Mouse (Mus musculus): Measurements from ENCODE around the gene Lpar2.

Lpar2 gene

DNA sequence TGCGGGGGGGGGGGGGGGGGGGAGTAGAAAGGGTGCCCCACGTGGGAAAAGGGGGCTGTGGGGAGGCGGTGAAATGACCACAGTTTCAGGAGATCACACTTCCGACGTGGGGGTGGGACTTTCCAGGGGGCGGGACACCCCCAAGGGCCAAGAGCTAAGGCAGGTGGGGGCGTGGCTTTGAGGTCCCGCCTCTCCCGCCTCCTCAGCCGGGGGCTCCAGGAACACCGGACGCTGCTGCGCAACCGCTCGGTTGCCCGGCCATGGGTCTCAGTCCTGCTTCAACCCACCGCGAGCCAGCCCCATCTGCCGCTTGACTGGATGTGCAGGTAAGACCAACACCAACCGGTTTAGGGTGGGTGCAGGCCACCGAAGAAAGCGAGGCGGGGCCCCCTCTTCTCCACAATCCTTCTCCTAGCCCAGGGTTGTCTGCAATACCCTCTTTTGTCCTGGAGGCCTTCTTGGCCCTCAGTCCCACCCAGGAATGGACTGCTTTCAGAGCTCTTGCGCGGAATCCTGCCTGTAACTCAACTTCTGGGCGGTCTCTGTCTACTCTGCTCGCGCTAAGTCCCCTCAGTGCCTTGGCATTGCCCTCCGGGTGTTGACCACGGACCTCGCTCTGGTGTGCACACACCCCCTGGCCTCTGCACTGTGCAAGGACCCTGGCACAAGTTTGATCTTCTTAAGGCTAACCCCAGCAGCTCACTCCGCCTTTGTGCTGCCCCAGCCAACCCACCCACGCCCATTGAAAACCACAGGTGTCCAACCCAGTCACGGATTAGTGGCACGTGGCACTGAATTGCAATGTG is at the start of gene Lpar2:
Gene Lpar2 (plus strand): TSS at position 44 of the 806 bp plus-strand sequence.
- DNase-seq (ENCODE audit: extremely low spot score) = no peak

- peak; percentile 93 for DNase-seq (ENCODE audit: extremely low spot score)
Observed at GRCm38 (mm10) chr8:69774503-69775148, 47.6 kb upstream of the Lpar2 start, which contains the start of gene Gm20422. TSS of gene Gm20422 (minus strand) at chr8:69774886.

GRCm38 (mm10) chr8:69775149-69775534 is 47.1 kb upstream of the Lpar2 start:
- DNase-seq (ENCODE audit: extremely low spot score) = no peak

DNA sequence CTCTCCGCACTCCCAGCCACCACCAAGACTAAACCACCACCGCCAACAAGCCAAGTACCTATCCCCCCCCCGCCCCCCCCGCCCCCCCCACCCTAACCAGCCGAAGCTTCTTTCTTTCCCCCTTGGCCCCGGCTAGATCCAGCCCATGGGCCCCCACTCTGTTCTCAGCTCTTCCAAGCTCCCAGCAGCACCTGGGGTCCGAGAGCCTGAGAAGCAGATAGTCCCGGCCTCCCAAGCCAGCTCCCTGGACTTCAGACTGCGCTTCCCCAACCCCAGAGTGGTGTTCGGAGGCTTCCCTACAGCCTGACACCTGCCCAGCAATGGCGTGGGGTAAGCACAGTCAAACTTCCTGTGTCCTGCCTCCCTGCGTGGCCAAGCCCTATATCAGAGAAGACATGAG is 45.1 kb upstream of the Lpar2 start:
- no peak for DNase-seq (ENCODE audit: extremely low spot score)

- DNase-seq (ENCODE audit: extremely low spot score) = no peak
Observed at GRCm38 (mm10) chr8:69789105-69789504, 33.1 kb upstream of the Lpar2 start.

GRCm38 (mm10) chr8:69789731-69790130 is 32.5 kb upstream of the Lpar2 start:
- DNase-seq (ENCODE audit: extremely low spot score) = no peak

DNA sequence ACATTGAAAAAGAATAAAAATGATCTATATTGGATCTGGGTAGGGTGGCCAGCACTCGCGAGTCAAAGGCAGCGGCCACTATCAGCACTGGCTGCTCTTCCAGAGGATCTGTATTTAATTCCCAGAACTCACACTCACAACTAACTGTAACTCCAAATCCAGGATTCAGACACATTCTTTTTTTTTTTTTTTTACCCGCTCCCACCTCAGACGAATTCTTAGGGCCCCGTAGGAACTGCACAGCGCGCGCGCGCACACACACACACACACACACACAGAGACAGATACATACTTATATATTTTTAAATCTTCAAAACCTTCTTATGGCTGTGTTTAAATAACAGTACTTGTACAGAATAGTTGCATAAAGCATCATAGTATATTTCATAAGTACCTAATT is 31.9 kb upstream of the Lpar2 start:
- DNase-seq (ENCODE audit: extremely low spot score) = peak; percentile 14

DNA sequence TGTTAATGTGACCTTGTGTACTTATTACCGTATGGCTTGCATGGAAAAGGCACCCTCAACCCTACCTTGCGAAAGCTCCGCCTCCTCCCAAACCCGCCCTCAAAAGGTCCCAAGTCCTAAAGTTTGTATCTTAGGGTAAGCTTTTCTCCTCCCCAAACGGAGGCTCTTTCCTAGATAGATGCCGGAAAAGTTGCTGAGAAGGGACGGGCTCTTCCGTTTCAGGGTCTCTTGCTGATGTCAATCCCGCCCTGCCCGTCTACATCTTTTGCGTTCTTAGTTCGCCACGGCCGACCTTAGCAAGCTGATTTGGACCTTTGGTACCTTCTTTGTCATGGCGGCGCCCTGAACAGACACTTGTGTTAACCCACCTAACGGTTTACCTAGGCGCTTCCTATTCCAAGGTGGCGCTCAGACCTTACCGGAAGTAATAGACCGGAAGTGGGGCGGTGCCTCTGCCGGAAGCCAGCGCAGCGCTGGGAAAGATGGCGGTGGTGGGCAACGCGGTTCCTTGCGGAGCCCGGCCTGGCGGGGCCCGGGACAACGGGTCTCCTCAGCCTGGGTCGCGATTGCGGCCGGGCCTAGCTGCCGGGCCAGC is 31.4 kb upstream of the Lpar2 start, which contains the start of the genes Atp13a1 and Zfp866:
Gene Atp13a1 (plus strand): TSS at position 391 of the 595 bp plus-strand sequence.
Gene Zfp866 (minus strand): TSS at position 406 of the 595 bp plus-strand sequence.
- peak; percentile 88 for DNase-seq (ENCODE audit: extremely low spot score)

DNA sequence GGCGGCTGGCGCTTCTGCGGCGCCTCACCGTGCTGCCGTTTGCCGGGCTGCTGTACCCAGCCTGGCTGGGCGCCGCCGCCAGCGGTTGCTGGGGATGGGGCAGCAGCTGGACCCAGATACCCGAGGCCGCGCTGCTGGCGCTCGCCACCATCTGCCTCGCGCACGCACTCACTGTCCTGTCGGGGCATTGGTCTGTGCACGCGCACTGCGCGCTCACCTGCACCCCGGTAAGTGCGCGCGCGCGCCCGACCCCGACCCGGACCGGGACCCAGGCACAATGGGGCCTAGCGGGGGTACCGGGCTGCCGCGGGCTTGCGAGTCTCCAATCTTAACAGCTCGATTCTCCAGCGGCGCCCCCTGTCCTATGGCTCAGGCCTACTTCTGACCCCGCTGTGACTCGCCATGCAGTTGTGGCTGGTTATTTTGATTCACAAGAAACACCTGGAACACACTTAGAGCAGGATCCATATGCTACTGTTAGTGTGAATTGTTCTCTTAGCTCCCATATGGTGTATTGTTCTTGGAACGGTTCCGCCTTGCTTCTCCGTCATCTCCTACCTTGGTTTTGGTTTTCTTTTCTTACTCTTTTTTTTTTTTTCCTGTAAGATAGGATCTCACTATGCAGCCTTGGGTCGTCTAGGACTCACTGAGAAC is 30.7 kb upstream of the Lpar2 start:
- peak; percentile 63 for DNase-seq (ENCODE audit: extremely low spot score)

DNA sequence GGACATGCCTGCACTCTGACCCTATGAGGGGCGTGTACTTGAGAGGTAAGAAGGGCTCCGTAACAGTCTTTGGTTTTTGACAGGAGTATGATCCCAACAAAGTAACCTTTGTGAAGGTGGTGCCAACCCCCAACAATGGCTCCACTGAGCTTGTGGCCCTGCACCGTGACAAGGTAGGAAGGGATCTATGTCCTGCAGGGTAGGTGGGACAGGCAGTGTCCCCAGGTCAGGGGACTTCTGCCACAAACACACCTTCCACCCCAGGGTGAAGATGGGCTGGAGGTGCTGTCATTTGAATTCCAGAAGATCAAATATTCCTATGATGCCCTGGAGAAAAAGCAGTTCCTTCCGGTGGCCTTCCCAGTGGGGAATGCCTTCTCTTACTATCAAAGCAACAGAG is 28.6 kb upstream of the Lpar2 start:
- no peak for DNase-seq (ENCODE audit: extremely low spot score)

GRCm38 (mm10) chr8:69794096-69794495 is 28.1 kb upstream of the Lpar2 start:
- no peak for DNase-seq (ENCODE audit: extremely low spot score)

- DNase-seq (ENCODE audit: extremely low spot score) = no peak
Observed at GRCm38 (mm10) chr8:69794901-69795300, 27.3 kb upstream of the Lpar2 start.

GRCm38 (mm10) chr8:69796721-69797345 is 25.4 kb upstream of the Lpar2 start:
- DNase-seq (ENCODE audit: extremely low spot score) = no peak

DNA sequence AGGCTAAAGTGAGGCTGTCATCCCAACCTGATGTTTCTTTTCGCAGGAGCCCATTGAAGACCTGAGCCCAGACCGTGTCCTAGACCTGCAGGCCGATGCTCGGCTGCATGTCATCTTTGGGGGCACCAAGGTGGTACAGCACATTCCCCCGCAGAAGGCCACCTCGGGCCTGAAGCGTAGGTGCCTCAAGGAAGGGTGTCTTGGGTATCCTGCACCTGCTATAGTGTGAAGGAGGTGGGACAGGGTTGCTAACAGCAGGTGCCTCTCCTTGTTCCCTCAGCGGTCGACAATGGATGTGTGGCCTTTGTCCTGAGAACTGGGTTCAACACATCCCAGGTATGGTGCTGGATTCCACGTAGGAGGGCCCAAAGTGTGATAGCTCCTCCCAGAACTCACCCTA is 24.6 kb upstream of the Lpar2 start:
- DNase-seq (ENCODE audit: extremely low spot score) = no peak

GRCm38 (mm10) chr8:69799261-69799660 is 23.0 kb upstream of the Lpar2 start:
- no peak for DNase-seq (ENCODE audit: extremely low spot score)

GRCm38 (mm10) chr8:69799946-69800345 is 22.3 kb upstream of the Lpar2 start:
- DNase-seq (ENCODE audit: extremely low spot score) = no peak

DNA sequence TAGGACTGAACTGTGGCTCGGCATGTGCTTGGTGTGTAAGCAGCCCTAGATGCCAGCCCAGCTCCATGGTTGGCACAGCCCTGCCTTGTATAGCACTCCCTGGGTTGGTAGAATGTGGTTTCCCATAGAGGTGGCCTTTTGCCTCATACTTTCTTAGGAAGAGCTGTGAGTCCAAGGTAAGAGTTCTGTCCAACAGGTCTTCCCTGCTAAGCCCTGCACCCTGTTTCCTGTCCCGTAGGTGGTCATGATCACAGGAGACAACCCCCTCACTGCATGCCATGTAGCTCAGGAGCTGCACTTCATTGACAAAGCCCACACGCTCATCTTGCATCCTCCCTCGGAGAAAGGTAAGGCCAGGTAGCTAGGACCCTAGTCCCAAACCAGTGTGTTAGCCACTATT is 20.4 kb upstream of the Lpar2 start:
- DNase-seq (ENCODE audit: extremely low spot score) = no peak

- DNase-seq (ENCODE audit: extremely low spot score) = no peak
Observed at GRCm38 (mm10) chr8:69802216-69802615, 20.0 kb upstream of the Lpar2 start.

DNA sequence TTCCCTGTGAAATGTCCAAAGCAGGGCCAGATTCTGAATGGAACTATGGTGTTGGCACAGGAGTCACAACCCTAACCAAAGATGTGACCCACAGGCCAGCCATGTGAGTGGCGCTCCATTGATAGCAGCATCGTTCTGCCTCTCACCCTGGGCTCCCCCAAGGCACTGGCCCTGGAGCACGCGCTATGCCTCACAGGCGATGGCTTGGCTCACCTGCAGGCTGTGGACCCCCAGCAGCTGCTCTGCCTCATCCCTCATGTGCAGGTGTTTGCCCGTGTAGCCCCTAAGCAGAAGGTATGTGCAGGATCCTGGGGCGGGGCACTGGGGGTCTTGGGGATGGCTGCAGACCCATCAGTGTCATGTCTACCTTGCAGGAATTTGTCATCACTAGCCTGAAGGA is 18.9 kb upstream of the Lpar2 start:
- no peak for DNase-seq (ENCODE audit: extremely low spot score)

DNA sequence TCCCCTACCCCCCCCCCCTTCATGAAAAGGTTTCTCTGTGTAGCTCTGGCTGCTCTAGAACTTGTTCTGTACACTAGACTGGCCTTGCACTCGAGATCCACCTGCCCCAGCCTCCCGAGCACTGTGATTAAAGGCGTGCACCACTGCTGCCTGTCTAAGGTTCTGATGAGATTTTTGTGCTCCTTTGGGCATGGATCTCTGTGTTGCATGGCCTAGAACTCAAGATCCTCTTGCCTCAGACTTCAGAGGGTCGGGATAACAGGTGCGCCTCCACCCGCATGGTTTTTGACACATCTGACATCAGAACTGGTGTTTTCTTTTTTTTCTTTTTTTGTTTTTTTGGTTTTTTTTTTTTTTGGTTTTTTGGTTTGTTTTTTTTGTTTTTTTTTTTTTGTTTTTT is 17.7 kb upstream of the Lpar2 start:
- DNase-seq (ENCODE audit: extremely low spot score) = no peak

DNA sequence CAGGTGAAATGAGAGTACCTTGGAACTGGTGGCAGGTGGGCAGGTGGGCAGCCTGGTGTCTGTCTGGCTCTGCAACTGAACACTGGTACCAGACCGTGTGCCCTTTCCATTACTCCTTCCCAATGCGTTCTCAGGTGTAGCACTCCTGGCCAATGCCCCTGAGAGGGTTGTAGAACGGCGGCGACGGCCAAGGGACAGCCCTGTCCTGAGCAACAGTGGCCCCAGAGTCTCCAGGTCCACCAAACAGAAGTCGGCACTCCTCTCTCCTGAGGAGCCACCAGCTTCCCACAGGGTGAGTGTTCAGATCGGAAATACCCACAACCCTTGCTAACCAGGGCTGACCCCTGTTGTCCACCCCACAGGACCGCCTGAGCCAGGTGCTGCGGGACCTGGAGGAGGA is 17.1 kb upstream of the Lpar2 start:
- DNase-seq (ENCODE audit: extremely low spot score) = no peak

DNA sequence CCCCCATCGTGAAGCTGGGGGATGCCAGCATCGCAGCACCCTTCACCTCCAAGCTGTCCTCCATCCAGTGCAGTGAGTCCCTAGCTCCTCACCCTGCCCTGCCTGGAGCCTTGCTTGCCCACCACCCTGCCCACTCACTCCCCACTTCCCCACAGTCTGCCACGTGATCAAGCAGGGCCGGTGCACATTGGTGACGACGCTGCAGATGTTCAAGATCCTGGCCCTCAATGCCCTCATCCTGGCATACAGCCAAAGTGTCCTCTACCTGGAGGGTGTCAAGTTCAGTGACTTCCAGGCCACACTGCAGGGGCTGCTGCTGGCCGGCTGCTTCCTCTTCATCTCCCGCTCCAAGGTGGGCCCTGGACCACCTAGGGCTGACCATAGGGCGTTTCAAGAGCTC is 16.7 kb upstream of the Lpar2 start:
- no peak for DNase-seq (ENCODE audit: extremely low spot score)

Measured in embryo, embryonic 9.5 days (tissue).